ENCODE assay signal across 8 mouse cellular contexts in the genomic region with DNA sequence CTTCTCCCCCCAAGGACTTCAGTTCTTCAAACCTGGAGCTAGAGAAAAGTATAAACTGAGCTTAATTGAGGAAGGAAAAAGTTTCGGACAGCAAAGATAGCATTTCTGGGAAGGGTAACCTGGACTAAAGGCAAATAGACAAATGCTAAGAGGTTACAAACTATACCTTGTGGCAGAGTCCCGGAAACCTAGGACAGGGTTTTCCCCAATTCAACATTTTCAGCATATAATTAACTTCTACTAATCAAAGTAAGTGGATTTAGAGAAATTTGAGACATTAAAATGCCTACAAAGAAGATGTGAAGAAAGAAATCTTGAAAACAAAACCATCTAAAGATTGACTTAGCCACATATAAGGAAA. TPM values are rescaled to one million over a fixed set of nuclear protein-coding genes. Genes with fewer than 3 reads are reported as not detected.
DNase-seq lines count a peak whose midpoint lies in the region; ATAC-seq and TF ChIP-seq lines count a peak whose summit lies in the region.

No protein-coding gene starts in this region.

- 76% methylated on average over 2 of the region's 2 CpGs for WGBS in forebrain, embryonic 11.5 days
- 85% methylated on average over 2 of the region's 2 CpGs for WGBS in limb, embryonic 12.5 days
- WGBS in small intestine, adult 2 months = 55% methylated on average over 2 of the region's 2 CpGs

- H3K9ac ChIP-seq in forebrain, embryonic 11.5 days (ENCODE audit: low read length) = peak overlapping the region; percentile 90
- no peak overlapping the region for H3K9ac ChIP-seq in limb, embryonic 12.5 days (replicated peaks)

- TF ChIP-seq POLR2A in small intestine, adult 2 months (IDR thresholded peaks at IDR 0.05; ENCODE audit: low read depth, low read length) = no peak

- H3K27ac ChIP-seq in forebrain, embryonic 11.5 days (ENCODE audit: low read depth, low read length) = no peak overlapping the region
- H3K27ac ChIP-seq in limb, embryonic 12.5 days = peak overlapping the region; percentile 50; the same call in 1 of the 2 replicates
- H3K27ac ChIP-seq in small intestine, adult 2 months (ENCODE audit: insufficient read depth, low read depth, low read length) = no peak overlapping the region

- H3K9me3 ChIP-seq in megakaryocyte, embryonic 14.5 days = 0 out of 2 replicates have a peak, but pooled peaks cover 1% of the 10 kb centered on the region
- peaks cover 1% of the 10 kb centered on the region; the same call in 1 of the 2 replicates for H3K9me3 ChIP-seq in forebrain, embryonic 11.5 days (ENCODE audit: control insufficient read depth, low read length)
- H3K9me3 ChIP-seq in limb, embryonic 12.5 days = peaks cover 5% of the 10 kb centered on the region; the same call in 1 of the 2 replicates

- peak overlapping the region; percentile 76; the same call in 1 of the 2 replicates for H3K4me2 ChIP-seq in forebrain, embryonic 11.5 days (ENCODE audit: low read depth, low read length, severe bottlenecking)
- peak overlapping the region; percentile 77 for H3K4me2 ChIP-seq in limb, embryonic 12.5 days

- peaks cover 27% of the 10 kb centered on the region for H3K4me1 ChIP-seq in megakaryocyte, embryonic 14.5 days
- peaks cover 3% of the 10 kb centered on the region; the same call in 1 of the 2 replicates for H3K4me1 ChIP-seq in forebrain, embryonic 11.5 days (replicated peaks; ENCODE audit: control insufficient read depth, insufficient read depth, low read length)
- H3K4me1 ChIP-seq in limb, embryonic 12.5 days (replicated peaks) = peaks cover 19% of the 10 kb centered on the region
- H3K4me1 ChIP-seq in small intestine, adult 2 months (ENCODE audit: control insufficient read depth, insufficient read depth, insufficient read length, low read length) = no peaks in the 10 kb centered on the region; the same call in none of the 2 replicates

- no peak for ATAC-seq in megakaryocyte, adult 5-6 weeks (ENCODE audit: poor library complexity, severe bottlenecking)
- peak; percentile 42; the same call in 1 of the 2 replicates for ATAC-seq in forebrain, embryonic 11.5 days (replicated peaks; ENCODE audit: low FRiP score)
- no peak for ATAC-seq in limb, embryonic 12.5 days (ENCODE audit: insufficient number of reproducible peaks, insufficient read depth, low FRiP score, low TSS enrichment, low read depth)
- ATAC-seq in megakaryocyte progenitor cell, adult 5-6 weeks (replicated peaks; ENCODE audit: poor library complexity) = no peak

- no peaks in the 10 kb centered on the region for H3K27me3 ChIP-seq in megakaryocyte, embryonic 14.5 days (replicated peaks)
- H3K27me3 ChIP-seq in forebrain, embryonic 11.5 days (ENCODE audit: control insufficient read depth, insufficient read depth, low read length) = no peaks in the 10 kb centered on the region
- H3K27me3 ChIP-seq in limb, embryonic 12.5 days = no peaks in the 10 kb centered on the region
- H3K27me3 ChIP-seq in small intestine, adult 2 months (ENCODE audit: control insufficient read depth, insufficient read depth, low read length) = no peaks in the 10 kb centered on the region

- peak overlapping the region; percentile 97 for H3K4me3 ChIP-seq in megakaryocyte, embryonic 14.5 days (replicated peaks)
- H3K4me3 ChIP-seq in forebrain, embryonic 11.5 days (ENCODE audit: low read depth, low read length) = peak overlapping the region; percentile 89
- H3K4me3 ChIP-seq in limb, embryonic 12.5 days (replicated peaks) = peak overlapping the region; percentile 95
- H3K4me3 ChIP-seq in small intestine, adult 2 months (ENCODE audit: low read depth, low read length) = peak overlapping the region; percentile 97

- peaks cover 11% of the 10 kb centered on the region for H3K36me3 ChIP-seq in megakaryocyte, embryonic 14.5 days (replicated peaks; ENCODE audit: low read length)
- H3K36me3 ChIP-seq in forebrain, embryonic 11.5 days (ENCODE audit: control insufficient read depth, insufficient read depth, low read length) = no peaks in the 10 kb centered on the region
- H3K36me3 ChIP-seq in limb, embryonic 12.5 days = peaks cover 2% of the 10 kb centered on the region
- peaks cover 1% of the 10 kb centered on the region for H3K36me3 ChIP-seq in small intestine, adult 2 months (ENCODE audit: control insufficient read depth, insufficient read depth, low read length)

- no peak for TF ChIP-seq CTCF in small intestine, adult 2 months (IDR thresholded peaks at IDR 0.05; ENCODE audit: extremely low read depth, insufficient read length, insufficient replicate concordance, low read depth, low read length)

- DNase-seq in forebrain, embryonic 11.5 days (ENCODE audit: low spot score) = no peak
- DNase-seq in adrenal gland, postnatal 10 days = no peak
- DNase-seq in cerebellum, adult 9-10 months = no peak

RNA-seq across cellular contexts. Expression of a gene that starts 0.4 kb away (rescaled TPM):
- 0.53 and 2.2 TPM in 2 replicates for polyA plus RNA-seq in megakaryocyte, embryonic 14.5 days (2012; ENCODE audit: insufficient read depth, low replicate concordance)
- total RNA-seq in megakaryocyte, adult 5-6 weeks (2015) = 40.7 and 51.8 TPM in 2 replicates
- 37.1 and 37.2 TPM in 2 replicates for total RNA-seq in megakaryocyte, adult 5-6 weeks (2017)
- 75.2 and 78.6 TPM in 2 replicates for polyA plus RNA-seq in forebrain, embryonic 11.5 days (2014; fragmentation: Nextera tagmentation; extraction: Ambion mirVana)
- polyA plus RNA-seq in limb, embryonic 12.5 days (2016; fragmentation: Nextera tagmentation; extraction: Ambion mirVana) = 67.6 and 70.1 TPM in 2 replicates
- polyA plus RNA-seq in small intestine, adult 2 months (2012; rRNA removed) = 1.5 and 3.0 TPM in 2 replicates
- 63.1 and 80.1 TPM in 2 replicates for total RNA-seq in megakaryocyte progenitor cell, adult 5-6 weeks (2015)
- total RNA-seq in megakaryocyte progenitor cell, adult 5-6 weeks (2017) = 41.7 and 58.1 TPM in 2 replicates
- 10 to 100 TPM; 22.4 to 31.6 TPM for total RNA-seq in adrenal gland, postnatal 10 days (2021)

Comparison
In these comparisons a context has a peak if more than half of its experiments do, and no peak if none do; other contexts are left out.
1. RNA of a gene that starts 0.4 kb away (polyA plus RNA-seq): 75.2 to 78.6 TPM in forebrain, embryonic 11.5 days and 67.6 to 70.1 TPM in limb, embryonic 12.5 days; 1.5 to 3.0 TPM in small intestine, adult 2 months and 0.53 to 2.2 TPM in megakaryocyte, embryonic 14.5 days; every median in the first group is over 10 times any median in the second.
2. Peak in every context shown above with its lines, with median percentiles within 50 percentile points of each other: H3K4me3 ChIP-seq.